Mouse (Mus musculus): ENCODE data around the gene Rbm6.

Rbm6 gene

DNA sequence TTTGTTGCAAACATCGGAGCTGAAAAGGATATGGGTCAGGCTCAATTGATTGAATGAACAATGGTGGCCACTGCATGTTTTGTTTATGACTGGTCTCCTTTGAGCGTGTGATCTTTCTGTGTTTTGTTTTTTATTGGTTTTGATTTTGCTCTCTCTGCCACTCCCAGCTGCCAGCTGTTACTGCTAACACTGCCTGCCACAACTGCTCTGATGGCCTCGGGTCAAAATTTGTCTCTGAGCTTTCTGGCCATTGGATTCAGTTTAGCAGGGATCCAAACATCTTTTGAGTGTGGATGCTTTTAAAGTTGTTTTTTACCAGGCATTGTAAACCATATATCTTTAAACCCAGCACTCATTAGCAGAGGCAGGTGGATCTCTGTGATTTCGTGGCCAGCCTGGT, 7.4 kb upstream of the Rbm6 start:
- ATAC-seq (ENCODE audit: low TSS enrichment): no peak

DNA sequence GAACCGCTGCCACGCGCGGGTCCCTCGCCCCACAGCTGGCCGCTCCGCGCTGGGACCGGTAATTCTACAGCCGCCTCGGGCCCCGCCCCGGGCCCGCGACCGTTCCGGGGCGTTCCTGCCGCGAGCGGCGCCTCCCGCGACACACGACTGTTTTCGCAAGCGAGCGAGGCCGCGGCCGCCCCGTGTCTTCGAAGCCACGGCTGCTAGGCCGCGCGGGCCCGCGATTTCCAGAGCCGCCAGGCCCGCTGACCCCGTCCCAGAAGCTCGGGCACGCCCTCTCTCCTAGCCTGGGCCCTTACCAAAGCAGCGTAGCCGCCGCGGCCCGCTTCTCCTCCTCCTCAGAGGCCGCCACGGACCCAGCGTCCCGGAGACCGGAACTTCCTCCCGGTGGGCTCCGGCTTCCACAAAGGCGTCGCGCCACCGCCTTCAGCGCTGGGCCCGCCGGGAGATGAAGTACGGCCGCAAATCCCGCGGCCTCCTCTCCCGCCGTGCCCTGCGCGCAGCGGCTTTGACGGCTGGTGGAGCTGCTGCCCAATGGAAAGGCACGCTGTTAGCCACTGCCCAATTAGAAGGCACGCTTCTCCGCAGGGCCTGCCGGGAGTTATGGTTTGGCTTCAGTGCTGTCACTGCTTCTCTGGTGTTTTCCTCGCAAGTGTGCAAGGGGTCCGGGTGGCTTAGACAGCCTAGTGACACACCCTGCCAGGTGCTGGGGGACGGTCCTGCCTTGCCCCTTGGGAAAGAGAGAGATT, 513 bp downstream of the Rbm6 start:
- ATAC-seq (ENCODE audit: low TSS enrichment): peak; percentile 99

DNA sequence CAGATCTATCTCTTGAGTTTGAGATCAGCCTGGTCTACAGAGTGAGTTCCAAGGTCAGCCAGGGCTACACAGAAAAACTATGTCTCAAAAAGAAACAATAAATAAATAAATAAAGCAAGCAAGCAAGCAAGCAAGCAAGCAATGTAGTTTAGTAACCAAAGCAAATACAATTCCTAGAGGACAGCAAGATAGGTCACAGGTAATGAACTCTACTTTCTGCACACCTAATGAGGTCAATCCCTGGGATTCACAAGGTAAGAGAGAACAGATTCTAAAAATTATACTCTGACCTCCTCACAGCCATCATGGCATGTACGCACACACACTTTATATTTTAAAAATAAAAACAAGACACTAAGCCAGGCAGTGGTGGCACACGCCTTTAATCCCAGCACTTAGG, 7.0 kb downstream of the Rbm6 start:
- no peak for ATAC-seq (ENCODE audit: low TSS enrichment)

DNA sequence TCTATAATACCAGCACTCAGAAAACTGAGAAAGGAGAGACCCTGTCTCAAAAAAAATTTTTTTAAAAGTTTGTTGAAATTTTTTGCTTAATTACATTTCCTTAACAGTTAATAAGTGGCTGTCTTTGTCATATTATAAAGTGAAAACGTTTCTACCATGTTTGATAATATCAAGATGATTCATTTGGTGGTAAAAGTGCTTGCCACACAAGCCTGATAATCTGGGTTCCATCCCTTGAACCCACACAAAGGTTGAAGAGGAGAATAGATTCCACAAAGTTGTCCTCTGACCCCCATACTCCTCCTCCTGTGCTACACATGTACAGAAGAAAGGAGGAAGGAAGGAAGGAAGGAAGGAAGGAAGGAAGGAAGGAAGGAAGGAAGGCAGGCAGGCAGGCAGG, 8.5 kb downstream of the Rbm6 start:
- no peak for ATAC-seq (ENCODE audit: low TSS enrichment)

DNA sequence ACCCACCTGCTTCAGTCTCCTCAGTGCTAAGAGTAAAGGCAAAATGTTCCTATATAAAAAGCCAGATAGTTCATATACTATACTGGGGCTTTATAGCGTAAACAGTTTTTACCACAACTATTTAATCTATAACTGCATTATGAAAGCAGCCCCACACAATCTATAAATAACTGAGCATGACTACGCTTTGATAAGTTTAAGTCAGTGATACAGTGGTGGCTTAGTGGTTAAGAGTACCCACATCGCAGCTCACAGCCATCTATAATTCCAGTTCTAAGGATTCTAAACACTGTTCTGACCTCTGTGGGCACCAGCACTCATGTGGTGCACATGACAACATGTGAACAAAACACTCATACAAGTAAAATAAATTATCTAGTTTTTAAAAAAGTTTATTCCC, 14.7 kb downstream of the Rbm6 start:
- ATAC-seq (ENCODE audit: low TSS enrichment): no peak

DNA sequence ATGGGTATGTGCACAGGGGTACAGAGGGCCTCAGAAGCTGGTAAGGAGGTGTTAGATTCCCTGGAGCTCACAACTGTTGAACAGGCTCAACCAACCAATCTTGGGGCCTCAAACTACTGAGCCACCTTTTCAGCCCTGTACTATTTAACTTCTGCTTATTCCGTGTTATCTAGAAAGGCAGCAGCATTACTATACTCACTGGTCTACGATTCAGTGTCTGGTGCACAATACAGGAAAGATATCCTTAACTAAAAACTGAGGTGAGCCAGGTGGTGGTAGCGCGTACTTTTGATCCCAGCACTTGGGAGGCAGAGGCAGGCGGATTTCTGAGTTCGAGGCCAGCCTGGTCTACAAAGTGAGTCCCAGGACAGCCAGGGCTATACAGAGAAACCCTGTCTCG, 24.1 kb downstream of the Rbm6 start:
- ATAC-seq (ENCODE audit: low TSS enrichment): no peak

DNA sequence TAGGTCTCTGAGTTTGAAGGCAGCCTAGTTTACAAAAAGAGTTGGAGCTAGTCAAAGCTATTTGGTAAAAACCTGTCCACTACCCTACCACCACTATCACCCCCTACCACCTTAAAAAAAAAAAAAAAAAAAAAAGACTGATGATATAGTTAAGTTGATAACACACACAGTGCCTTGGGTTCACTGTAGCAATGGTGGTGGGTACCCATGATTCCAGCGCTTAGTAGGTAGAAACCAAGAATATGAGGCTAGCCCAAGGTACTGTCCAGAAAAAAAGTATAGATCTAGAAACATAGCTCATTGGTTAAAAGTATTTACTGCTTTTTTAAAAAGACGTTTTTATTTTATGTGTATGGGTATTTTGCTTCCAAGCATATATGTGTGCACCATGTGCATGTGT, 30.3 kb downstream of the Rbm6 start:
- no peak for ATAC-seq (ENCODE audit: low TSS enrichment)

DNA sequence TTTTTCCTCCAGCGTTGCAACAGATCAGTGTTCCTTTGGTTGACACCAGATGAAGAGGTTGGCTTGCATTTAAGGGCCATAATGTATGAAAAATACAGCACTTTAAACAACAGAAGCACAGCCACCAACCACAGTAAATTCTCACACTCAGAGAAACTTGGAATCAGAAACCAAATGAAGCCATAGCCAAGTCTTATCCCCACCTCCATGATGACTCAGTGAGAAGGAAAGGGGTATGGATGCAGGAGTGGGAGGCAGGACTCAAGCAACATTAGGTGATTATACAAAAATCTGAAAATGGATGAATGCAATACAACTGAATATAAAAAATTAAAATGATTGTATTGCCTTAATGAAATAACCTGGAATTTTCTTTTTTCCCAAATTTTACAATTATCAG, 34.2 kb downstream of the Rbm6 start:
- peak; percentile 57; the same call in 1 of the 2 replicates for ATAC-seq (ENCODE audit: low TSS enrichment)

DNA sequence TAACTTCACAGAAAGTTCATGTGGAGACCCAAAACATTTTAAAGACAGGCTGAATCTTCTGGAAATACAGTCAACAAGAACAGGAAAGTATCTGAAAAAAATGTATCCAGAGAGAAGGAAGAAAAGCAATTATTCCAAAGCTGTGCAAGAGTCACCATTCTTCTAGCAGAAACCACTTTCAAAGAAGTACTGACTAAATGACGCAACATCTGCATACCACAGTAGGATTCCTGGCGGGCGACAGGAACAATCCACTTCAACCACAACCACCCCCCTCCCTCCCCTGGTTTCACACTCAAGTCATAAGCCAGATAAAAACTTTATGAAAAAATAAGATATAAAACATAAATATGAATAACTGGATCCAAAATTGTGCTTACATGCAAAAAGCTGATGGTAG, 39.2 kb downstream of the Rbm6 start:
- ATAC-seq (ENCODE audit: low TSS enrichment): no peak

DNA sequence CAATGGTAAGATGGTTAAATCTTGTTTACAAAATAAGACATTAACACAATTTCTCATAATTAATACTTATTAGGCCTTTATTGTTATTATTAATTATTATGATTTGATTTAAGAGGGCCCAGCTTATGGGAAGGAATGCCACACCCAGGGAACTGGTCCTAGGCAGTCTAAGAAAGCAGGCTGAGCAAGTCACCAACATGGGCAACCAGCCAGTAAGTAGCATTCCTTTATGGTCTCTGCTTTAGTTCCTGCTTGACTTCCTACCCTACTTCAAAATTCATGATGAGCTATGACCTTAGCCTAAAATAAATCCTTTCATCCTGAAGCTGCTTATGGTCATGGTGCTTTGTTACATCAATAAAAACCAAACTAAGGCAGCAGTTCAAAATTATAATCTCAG, 41.3 kb downstream of the Rbm6 start:
- no peak for ATAC-seq (ENCODE audit: low TSS enrichment)

DNA sequence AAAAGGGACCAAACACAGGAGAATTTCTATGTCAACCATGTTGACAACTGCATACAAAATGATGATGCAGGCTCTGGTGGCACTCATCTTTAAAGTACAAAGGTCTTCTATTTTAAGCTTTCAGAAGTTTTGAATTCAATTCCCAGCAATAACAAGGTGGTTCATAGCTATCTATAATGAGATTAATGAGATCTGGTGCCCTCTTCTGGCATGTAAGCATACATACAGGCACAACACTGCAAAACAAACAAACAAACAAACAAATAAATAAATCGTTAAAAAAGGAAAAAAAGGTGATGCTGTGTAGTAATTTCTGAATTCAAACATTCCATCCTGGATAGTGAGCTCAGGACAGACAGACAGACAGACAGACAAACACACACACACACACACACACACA, 60.9 kb downstream of the Rbm6 start:
- no peak for ATAC-seq (ENCODE audit: low TSS enrichment)

DNA sequence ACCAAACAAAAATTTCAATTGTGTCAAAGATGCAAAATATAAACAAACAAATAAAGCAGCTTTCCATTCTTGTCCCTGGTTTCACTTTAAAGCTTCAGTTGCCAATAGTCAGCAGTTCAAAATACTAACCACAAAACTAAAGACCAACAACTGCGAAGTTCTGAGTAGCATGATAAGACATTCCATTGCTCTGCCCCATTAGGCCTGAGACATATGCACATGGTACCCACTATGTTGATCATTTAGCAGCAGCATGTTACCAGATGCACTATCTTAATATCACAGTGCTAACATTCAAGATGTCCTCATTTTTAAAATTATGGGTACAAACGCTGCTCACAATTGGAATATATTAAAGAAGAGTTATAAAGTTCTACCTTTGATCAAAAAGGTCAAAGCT, 62.1 kb downstream of the Rbm6 start:
- ATAC-seq (ENCODE audit: low TSS enrichment): no peak

DNA sequence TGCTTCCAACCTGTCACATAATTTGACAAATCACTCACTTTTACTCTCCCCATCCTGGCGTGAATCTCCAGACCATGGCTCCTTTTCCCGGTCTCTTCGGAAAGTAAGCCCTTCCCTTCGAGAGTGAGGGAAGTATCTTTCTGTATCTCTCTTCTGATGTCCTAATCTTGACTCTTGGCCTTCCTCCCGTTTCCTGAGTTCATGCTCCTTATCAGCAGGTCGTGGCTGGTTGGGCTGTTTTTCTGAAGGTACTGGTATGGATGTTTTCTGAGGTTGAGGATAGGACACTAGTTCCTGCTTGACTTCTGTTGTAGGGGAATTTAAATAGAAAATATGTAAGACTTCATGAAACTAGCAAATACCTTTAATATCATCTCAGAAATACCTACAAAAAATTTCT, 81.3 kb downstream of the Rbm6 start:
- no peak for ATAC-seq (ENCODE audit: low TSS enrichment)

DNA sequence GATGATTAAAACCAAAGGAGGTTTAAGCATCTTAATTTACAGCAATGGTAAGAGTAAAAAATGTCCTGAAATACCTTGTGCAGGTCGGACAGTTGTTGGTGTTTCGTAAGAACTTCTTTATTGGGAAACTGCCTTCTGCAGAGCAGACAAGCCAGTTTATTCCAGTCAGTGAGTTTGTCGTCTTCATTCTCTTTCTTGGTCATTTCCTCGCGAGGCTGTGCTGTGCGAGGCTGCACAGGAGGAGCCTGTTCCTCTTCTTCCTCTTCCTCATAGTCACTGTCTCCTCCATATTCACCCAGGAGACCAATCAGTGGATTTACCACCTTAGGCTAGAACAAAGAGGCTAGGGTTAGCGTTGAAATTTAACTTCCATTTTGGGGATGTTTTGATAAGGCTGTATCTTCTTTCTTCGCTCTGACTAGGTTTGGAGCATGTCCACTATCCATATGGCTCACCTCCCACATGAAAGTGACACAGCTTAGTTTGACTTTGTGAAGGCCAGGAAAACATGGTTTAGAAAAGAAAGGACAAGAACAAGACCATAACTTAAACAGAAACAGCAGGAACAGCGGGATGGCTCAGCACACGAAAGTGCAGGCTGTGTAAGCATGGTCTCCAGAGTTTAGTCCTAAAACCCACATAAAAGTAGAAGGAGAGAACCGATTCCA, 90.4 kb downstream of the Rbm6 start:
- peak; percentile 66 for ATAC-seq (ENCODE audit: low TSS enrichment)

DNA sequence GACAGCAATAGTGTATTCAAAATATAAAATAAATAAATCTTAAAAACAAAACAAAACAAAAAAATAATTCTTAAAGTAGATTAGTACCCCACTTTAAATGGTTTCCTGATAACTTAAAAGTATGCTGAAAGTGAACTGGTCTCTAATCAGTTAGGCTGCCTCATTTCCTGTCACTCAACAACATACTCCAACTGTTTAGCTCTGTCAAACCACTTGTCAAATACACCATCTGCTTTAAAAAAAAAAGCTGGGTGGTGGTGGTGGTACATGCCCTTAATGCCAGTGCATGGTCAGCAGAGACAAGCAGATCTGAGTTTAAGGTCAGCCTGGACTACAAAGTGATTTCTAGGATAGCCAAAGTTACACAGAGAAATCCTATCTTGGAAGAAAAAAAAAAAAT, 96.2 kb downstream of the Rbm6 start:
- no peak for ATAC-seq (ENCODE audit: low TSS enrichment)

DNA sequence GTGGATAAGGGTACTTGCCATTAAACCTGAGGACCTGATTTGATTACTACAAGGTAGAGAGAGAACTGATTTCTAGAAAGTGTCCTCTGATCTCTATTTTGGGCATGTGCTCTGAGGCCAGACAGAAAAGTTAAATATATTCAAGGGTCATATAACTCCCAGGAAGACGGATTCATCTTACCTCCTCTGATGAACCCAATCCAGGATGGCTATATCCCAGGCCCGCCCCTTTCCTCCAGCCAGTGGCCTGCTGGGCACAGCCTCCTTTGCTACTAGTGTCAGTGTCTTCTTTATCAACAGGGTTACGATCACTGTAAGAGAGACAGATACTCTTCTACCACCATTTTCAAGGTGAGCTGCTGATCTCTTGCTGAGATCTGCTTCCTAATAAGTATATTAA, 98.6 kb downstream of the Rbm6 start:
- ATAC-seq (ENCODE audit: low TSS enrichment): no peak

DNA sequence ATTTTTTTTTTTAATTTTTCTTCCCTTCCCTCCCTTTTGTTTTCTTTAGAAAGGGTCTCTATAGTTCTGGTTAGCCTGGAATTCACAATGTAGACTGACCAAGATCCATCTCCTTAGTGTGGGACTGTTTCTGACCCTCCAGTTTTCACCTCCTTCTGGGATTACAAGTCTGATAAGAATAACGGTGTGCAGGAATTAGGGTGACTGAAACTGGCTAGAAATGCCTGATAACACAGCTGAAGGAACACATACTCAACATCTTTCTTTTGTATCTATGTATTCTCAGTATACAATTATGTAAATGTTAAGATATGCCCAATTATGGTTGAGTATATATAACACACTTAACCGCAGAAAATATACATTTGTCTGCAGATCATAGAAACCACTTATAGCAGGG, 101.3 kb downstream of the Rbm6 start:
- ATAC-seq (ENCODE audit: low TSS enrichment): no peak

DNA sequence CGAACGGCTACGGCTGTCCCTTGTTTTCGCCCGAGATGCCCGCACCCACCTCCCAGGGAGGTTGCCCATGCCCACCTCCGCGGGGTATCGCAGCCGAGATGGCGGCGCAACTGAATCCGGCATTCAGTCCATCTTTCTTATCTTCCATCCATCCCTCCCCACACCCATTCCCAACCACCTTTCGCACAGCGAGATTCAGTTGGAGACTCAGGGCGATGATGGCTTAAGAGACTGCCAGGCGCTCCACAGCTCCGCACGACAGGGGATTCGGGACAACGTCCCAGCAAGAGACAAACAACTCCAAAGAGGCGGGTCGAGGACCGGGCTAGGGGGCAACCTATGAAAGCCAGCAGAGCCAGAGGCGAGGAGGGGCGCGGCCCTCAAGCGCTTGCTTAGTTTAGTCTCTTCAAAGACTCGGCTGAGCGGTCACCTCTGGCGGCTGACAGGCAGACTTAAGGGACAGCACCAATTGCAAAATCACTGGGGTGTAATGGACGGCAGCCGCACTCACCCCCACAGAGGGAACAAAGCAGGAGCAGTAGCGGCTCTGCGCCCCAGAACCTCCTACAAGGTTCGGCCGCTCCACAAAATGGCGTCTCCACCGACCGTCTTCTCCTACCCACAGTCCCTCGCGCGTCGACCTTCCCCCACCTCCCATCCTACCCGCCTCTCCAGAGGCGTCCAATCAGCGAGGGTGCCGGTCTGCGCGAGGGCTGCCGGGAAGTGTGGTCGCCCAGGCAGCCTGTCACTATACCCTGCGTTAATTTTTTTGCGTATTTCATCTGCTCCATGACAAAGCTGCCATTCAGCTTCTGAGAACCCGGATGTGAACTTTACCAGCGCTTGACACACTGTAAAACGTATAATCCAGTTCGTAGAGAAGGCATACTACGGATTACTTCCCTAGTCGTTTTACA, 102.4 kb downstream of the Rbm6 start, which contains the start of gene Rbm5:
Gene Rbm5, minus strand, starts transcription at position 623 of the 917 bp plus-strand sequence.
- ATAC-seq (ENCODE audit: low TSS enrichment): peak; percentile 98

DNA sequence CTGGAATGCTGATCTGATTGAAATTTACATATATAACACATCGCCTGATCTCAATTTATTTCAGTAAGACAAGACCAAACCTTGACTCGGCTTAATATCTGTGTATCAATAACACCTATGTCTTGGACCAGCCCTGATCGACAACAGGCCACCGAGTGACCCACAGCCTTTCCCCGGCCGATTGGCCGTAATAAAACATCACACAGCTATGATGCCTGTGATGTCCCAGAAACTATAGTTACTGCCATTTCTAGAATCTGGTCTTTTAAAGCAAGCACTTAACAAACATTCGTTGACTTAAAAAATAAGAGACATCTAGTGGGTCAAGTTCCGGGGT, 103.0 kb downstream of the Rbm6 start:
- no peak for ATAC-seq (ENCODE audit: low TSS enrichment)

DNA sequence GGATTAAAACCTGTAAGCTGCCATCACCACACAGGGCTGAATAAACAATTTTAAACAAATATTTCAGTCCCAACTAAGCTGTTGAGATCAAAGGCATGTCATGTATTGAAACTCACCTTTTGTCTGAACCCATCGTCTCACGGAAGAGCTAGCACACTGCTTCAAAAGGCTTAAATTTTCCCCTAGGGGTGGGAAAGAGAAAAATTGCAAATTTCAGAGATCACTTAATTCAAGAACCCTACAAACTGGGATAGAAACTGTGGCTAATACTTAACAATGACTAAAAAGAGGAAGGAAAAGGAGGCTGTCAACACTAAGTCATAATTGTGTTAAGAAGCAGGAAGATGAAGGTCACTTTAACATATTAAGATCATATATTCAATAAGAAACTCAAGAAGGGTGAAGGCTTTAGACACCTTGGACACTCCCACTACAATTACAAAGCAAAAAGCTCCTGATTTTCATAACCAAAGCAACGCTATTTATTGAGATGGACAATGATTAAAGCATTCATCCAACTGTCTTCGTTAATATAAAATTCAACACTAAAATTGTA, 103.5 kb downstream of the Rbm6 start:
- ATAC-seq (ENCODE audit: low TSS enrichment): no peak

DNA sequence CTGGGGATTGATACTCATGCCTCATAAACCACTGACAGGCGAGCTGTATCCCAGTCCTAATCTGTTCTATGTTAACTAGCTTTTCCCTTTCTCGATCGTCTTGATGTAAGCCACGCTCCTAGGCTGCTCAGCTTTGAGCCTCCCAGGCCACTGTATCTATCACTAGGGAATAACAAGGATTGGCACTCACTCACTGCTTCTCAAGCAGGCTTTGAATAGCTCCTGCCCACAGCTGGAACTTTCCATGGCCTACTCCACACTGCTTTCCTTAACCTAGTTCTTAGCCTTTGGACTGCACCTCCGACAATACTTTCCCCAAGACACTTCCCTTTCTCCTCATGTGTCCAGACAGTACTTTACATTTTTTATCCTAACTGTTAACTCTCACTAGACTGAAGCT, 104.2 kb downstream of the Rbm6 start:
- ATAC-seq (ENCODE audit: low TSS enrichment): no peak

DNA sequence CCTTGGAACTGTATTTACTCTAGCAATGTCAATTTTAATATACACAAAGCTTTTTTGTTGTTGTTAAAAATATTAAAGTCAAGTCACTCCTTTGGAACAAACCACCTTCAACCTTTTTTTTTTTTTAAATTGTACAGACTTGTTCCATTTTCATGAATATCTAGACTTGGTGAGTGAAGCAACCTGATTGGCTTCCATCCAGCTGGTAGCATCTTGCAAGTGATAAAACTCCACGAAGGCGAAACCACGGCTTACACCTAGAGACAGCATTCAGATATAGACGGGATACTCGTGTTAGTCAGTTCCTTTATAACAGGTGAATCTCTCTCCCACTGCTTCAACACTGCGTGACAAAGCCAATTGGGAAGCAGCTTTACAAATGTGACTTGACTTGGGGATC, 113.4 kb downstream of the Rbm6 start:
- no peak for ATAC-seq (ENCODE audit: low TSS enrichment)
